Mouse (Mus musculus): ENCODE measurements at regions not wholly inside any gene's neighbourhood (a gene's known extent, or its start where the extent isn't known, plus 50 kb on each side); places are given as distances from the start of the nearest gene placed in this dataset.
"Not testable (repeated sequence)": the region's sequence is repeated elsewhere in the genome, so short reads cannot be mapped to it uniquely, and the experiment has no call there.

DNA sequence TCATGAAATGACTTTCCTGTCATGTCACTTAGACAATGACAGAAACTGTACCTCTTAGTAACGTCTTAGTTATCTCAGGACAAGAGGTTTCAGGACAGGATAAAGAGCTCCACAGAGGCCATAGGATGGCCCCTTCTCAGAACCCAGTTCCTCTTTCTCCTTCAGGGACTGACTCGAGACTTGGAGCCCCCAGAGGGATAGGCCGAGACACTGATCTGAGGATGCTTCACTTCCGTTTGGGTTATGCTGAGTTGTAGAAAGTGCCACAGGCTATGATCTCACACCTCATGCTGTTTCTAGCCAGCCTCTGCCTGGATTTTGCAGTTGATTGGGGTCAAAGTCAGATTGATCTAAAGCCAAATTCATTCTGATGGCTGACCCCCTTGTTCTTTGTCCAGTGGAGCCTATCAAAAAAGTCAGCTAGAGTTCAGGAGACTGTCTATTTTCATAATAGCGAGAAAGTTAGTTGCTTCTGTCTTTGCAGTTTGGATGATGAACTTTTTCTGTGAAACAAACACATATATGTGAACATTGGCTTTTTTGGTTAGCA is 70.7 kb downstream of the Sult3a2 start:
- DNase-seq, result no peak
- H3K4me1 ChIP-seq (ENCODE audit: control insufficient read depth, insufficient read depth, low read length), result no peaks in the 10 kb centered on the region
- H3K27me3 ChIP-seq (ENCODE audit: control insufficient read depth, insufficient read depth, low read length), result no peaks in the 10 kb centered on the region
- 85% methylated on average over 5 of the region's 5 CpGs for WGBS
- no peaks in the 10 kb centered on the region for H3K9me3 ChIP-seq (ENCODE audit: control insufficient read depth, low read length)
- no peak overlapping the region for H3K27ac ChIP-seq (replicated peaks; ENCODE audit: low read depth, low read length)
- no peak overlapping the region for H3K4me3 ChIP-seq (replicated peaks; ENCODE audit: low read depth, low read length)
- H3K9ac ChIP-seq (replicated peaks; ENCODE audit: low read length), result no peak overlapping the region
- no peak for ATAC-seq (ENCODE audit: low FRiP score, low TSS enrichment)
- no peaks in the 10 kb centered on the region for H3K36me3 ChIP-seq (ENCODE audit: control insufficient read depth, insufficient read depth, low read length)
- no peak overlapping the region for H3K4me2 ChIP-seq (ENCODE audit: low read length)

DNA sequence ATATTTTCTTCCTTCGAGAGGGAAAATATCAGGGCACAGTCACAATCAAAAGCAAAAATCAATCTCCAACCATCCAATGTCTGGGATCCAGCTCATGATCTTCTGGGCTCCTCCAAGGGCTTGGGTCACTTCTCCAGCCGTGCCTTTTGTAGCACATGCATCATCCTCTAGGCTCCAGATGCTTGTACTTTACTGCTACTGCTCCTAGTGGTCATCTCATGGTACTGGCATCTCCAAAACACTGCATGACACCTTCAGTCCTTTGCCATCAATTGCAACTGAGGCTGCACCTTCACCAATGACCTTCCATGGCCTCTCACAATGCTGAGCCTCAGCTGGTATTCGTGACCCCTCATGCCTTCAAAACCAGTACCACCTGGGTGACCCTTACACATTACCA is 77.8 kb downstream of the Sult3a2 start:
- H3K4me2 ChIP-seq (ENCODE audit: low read length); H3K9me3 ChIP-seq (ENCODE audit: control insufficient read depth, low read length); ATAC-seq (ENCODE audit: low FRiP score, low TSS enrichment); H3K27ac ChIP-seq (replicated peaks; ENCODE audit: low read depth, low read length); H3K4me1 ChIP-seq (ENCODE audit: control insufficient read depth, insufficient read depth, low read length); H3K9ac ChIP-seq (replicated peaks; ENCODE audit: low read length); H3K36me3 ChIP-seq (ENCODE audit: control insufficient read depth, insufficient read depth, low read length); H3K4me3 ChIP-seq (replicated peaks; ENCODE audit: low read depth, low read length); H3K27me3 ChIP-seq (ENCODE audit: control insufficient read depth, insufficient read depth, low read length); DNase-seq: not testable (repeated sequence)
- 74% methylated on average over 3 of the region's 3 CpGs for WGBS

DNA sequence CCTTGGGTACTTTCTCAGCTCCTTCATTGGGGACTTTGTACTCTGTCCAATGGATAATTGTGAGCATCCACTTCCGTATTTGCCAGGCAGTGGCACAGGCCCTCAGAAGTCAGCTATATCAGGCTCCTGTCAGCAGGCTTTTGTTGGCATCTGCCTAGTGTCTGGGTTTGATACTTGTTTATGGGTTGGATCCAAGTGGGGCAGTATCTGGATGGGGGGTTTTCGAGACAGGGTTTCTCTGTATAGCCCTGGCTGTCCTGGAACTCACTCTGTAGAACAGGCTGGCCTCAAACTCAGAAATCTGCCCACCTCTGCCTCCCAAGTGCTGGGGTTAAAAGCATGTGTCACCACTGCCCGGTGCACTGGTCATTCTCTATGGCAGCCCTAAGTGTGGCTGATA is 79.7 kb upstream of the Clvs2 start:
- not testable (repeated sequence) for DNase-seq; H3K36me3 ChIP-seq (ENCODE audit: control insufficient read depth, insufficient read depth, low read length); H3K4me3 ChIP-seq (replicated peaks; ENCODE audit: low read depth, low read length); H3K9ac ChIP-seq (replicated peaks; ENCODE audit: low read length); H3K4me2 ChIP-seq (ENCODE audit: low read length); H3K27ac ChIP-seq (replicated peaks; ENCODE audit: low read depth, low read length); ATAC-seq (ENCODE audit: low FRiP score, low TSS enrichment); H3K9me3 ChIP-seq (ENCODE audit: control insufficient read depth, low read length); H3K27me3 ChIP-seq (ENCODE audit: control insufficient read depth, insufficient read depth, low read length); H3K4me1 ChIP-seq (ENCODE audit: control insufficient read depth, insufficient read depth, low read length)
- WGBS, result 85% methylated on average over 3 of the region's 3 CpGs

DNA sequence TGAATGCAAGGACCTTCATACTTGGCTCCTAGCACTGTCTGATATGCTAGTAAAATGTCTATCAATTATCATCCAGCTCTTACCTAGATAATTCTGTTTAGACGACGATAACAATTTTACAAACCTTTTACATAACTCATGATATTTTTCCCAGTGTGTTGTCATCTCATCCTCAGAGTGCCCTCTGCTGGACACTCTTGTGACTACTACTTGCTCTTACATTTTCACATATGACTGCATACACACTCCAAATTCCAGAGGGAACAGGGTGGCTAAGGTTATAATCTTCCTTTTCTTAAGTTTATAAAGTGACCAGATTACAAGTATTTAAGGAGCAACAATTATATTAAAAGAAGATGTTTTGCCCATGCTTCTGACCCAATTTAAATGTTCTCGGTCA is 78.9 kb upstream of the Clvs2 start:
- H3K9ac ChIP-seq (replicated peaks; ENCODE audit: low read length), result no peak overlapping the region
- no peak overlapping the region for H3K4me3 ChIP-seq (replicated peaks; ENCODE audit: low read depth, low read length)
- no peak overlapping the region for H3K4me2 ChIP-seq (ENCODE audit: low read length)
- no peaks in the 10 kb centered on the region for H3K9me3 ChIP-seq (ENCODE audit: control insufficient read depth, low read length)
- H3K36me3 ChIP-seq (ENCODE audit: control insufficient read depth, insufficient read depth, low read length), result no peaks in the 10 kb centered on the region
- WGBS, result 51% methylated on average over 3 of the region's 3 CpGs
- DNase-seq (peak; percentile 88), ATAC-seq (ENCODE audit: low FRiP score, low TSS enrichment) (peak; percentile 53; the same call in 1 of the 2 replicates)
- H3K27ac ChIP-seq (replicated peaks; ENCODE audit: low read depth, low read length), result no peak overlapping the region
- H3K27me3 ChIP-seq (ENCODE audit: control insufficient read depth, insufficient read depth, low read length), result no peaks in the 10 kb centered on the region
- H3K4me1 ChIP-seq (ENCODE audit: control insufficient read depth, insufficient read depth, low read length), result no peaks in the 10 kb centered on the region

Data from midbrain, embryonic 14.5 days (tissue).